Mouse (Mus musculus): ENCODE measurements at regions not wholly inside any gene's neighbourhood (a gene's known extent, or its start where the extent isn't known, plus 50 kb on each side); places are given as distances from the start of the nearest gene placed in this dataset.

GRCm38 (mm10) chr15:62221024-62221819, 1298.4 kb upstream of the A1bg start:
- DNase-seq (ENCODE audit: low spot score) = no peak
- H3K27me3 ChIP-seq (ENCODE audit: control insufficient read depth, insufficient read depth, low read length) = no peaks in the 10 kb centered on the region
- H3K36me3 ChIP-seq (replicated peaks; ENCODE audit: control insufficient read depth, insufficient read depth, low read depth, low read length) = no peaks in the 10 kb centered on the region
- H3K27ac ChIP-seq (replicated peaks; ENCODE audit: low read depth, low read length) = no peak overlapping the region
- 74% methylated on average over 8 of the region's 8 CpGs for WGBS
- no peaks in the 10 kb centered on the region for H3K9me3 ChIP-seq (replicated peaks; ENCODE audit: control insufficient read depth, low read length)
- no peak overlapping the region for H3K4me3 ChIP-seq (ENCODE audit: low read depth, low read length)
- H3K4me1 ChIP-seq (ENCODE audit: control insufficient read depth, insufficient read depth, low read length) = no peaks in the 10 kb centered on the region
- no peak overlapping the region for H3K9ac ChIP-seq (replicated peaks; ENCODE audit: low read length)
- ATAC-seq (replicated peaks; ENCODE audit: insufficient number of reproducible peaks, low FRiP score, low TSS enrichment, low read depth) = no peak
- H3K4me2 ChIP-seq (ENCODE audit: low read depth, low read length) = no peak overlapping the region

- no peak for DNase-seq (ENCODE audit: low spot score)
- Histone ChIP-seq H3K36me3 (replicated peaks; ENCODE audit: control insufficient read depth, insufficient read depth, low read depth, low read length) (no peaks in the 10 kb centered on the region), H3K27ac (replicated peaks; ENCODE audit: low read depth, low read length) (no peak overlapping the region), H3K9ac (replicated peaks; ENCODE audit: low read length) (no peak overlapping the region), H3K27me3 (ENCODE audit: control insufficient read depth, insufficient read depth, low read length) (no peaks in the 10 kb centered on the region), H3K4me1 (ENCODE audit: control insufficient read depth, insufficient read depth, low read length) (no peaks in the 10 kb centered on the region), H3K4me2 (ENCODE audit: low read depth, low read length) (no peak overlapping the region), H3K9me3 (replicated peaks; ENCODE audit: control insufficient read depth, low read length) (no peaks in the 10 kb centered on the region), H3K4me3 (ENCODE audit: low read depth, low read length) (no peak overlapping the region)
- ATAC-seq (replicated peaks; ENCODE audit: insufficient number of reproducible peaks, low FRiP score, low TSS enrichment, low read depth) = no peak
- 88% methylated on average over 3 of the region's 3 CpGs for WGBS
These were observed 1297.8 kb upstream of the A1bg start for GRCm38 (mm10) chr15:62220620-62221019.

- 92% methylated on average over 9 of the region's 9 CpGs for WGBS
- ATAC-seq (replicated peaks; ENCODE audit: insufficient number of reproducible peaks, low FRiP score, low TSS enrichment, low read depth) = no peak
- no peaks in the 10 kb centered on the region for H3K4me1 ChIP-seq (ENCODE audit: control insufficient read depth, insufficient read depth, low read length)
- H3K27me3 ChIP-seq (ENCODE audit: control insufficient read depth, insufficient read depth, low read length) = no peaks in the 10 kb centered on the region
- no peak overlapping the region for H3K9ac ChIP-seq (replicated peaks; ENCODE audit: low read length)
- no peak for DNase-seq (ENCODE audit: low spot score)
- H3K4me2 ChIP-seq (ENCODE audit: low read depth, low read length) = no peak overlapping the region
- H3K27ac ChIP-seq (replicated peaks; ENCODE audit: low read depth, low read length) = no peak overlapping the region
- H3K36me3 ChIP-seq (replicated peaks; ENCODE audit: control insufficient read depth, insufficient read depth, low read depth, low read length) = no peaks in the 10 kb centered on the region
- H3K4me3 ChIP-seq (ENCODE audit: low read depth, low read length) = no peak overlapping the region
- H3K9me3 ChIP-seq (replicated peaks; ENCODE audit: control insufficient read depth, low read length) = no peaks in the 10 kb centered on the region
These were observed 1297.2 kb upstream of the A1bg start for GRCm38 (mm10) chr15:62219934-62220540.

GRCm38 (mm10) chr15:62218346-62219080, 1295.7 kb upstream of the A1bg start:
- Histone ChIP-seq H3K4me1 (ENCODE audit: control insufficient read depth, insufficient read depth, low read length) (no peaks in the 10 kb centered on the region), H3K9me3 (replicated peaks; ENCODE audit: control insufficient read depth, low read length) (no peaks in the 10 kb centered on the region), H3K9ac (replicated peaks; ENCODE audit: low read length) (no peak overlapping the region), H3K4me3 (ENCODE audit: low read depth, low read length) (no peak overlapping the region), H3K27ac (replicated peaks; ENCODE audit: low read depth, low read length) (no peak overlapping the region), H3K36me3 (replicated peaks; ENCODE audit: control insufficient read depth, insufficient read depth, low read depth, low read length) (no peaks in the 10 kb centered on the region), H3K27me3 (ENCODE audit: control insufficient read depth, insufficient read depth, low read length) (no peaks in the 10 kb centered on the region), H3K4me2 (ENCODE audit: low read depth, low read length) (no peak overlapping the region)
- DNase-seq (ENCODE audit: low spot score) (no peak), ATAC-seq (replicated peaks; ENCODE audit: insufficient number of reproducible peaks, low FRiP score, low TSS enrichment, low read depth) (no peak)
- 90% methylated on average over 21 of the region's 21 CpGs for WGBS

GRCm38 (mm10) chr15:62216688-62217477, 1294.1 kb upstream of the A1bg start:
- Histone ChIP-seq H3K4me3 (ENCODE audit: low read depth, low read length) (no peak overlapping the region), H3K4me2 (ENCODE audit: low read depth, low read length) (no peak overlapping the region), H3K27me3 (ENCODE audit: control insufficient read depth, insufficient read depth, low read length) (no peaks in the 10 kb centered on the region), H3K4me1 (ENCODE audit: control insufficient read depth, insufficient read depth, low read length) (no peaks in the 10 kb centered on the region), H3K36me3 (replicated peaks; ENCODE audit: control insufficient read depth, insufficient read depth, low read depth, low read length) (no peaks in the 10 kb centered on the region), H3K9me3 (replicated peaks; ENCODE audit: control insufficient read depth, low read length) (no peaks in the 10 kb centered on the region), H3K27ac (replicated peaks; ENCODE audit: low read depth, low read length) (no peak overlapping the region), H3K9ac (replicated peaks; ENCODE audit: low read length) (no peak overlapping the region)
- WGBS = 40% methylated on average over 8 of the region's 8 CpGs
- peak; percentile 4 for DNase-seq (ENCODE audit: low spot score)
- ATAC-seq (replicated peaks; ENCODE audit: insufficient number of reproducible peaks, low FRiP score, low TSS enrichment, low read depth) = no peak

GRCm38 (mm10) chr15:62215616-62216398, 1293.0 kb upstream of the A1bg start:
- Histone ChIP-seq H3K9ac (replicated peaks; ENCODE audit: low read length) (no peak overlapping the region), H3K9me3 (replicated peaks; ENCODE audit: control insufficient read depth, low read length) (no peaks in the 10 kb centered on the region), H3K27ac (replicated peaks; ENCODE audit: low read depth, low read length) (no peak overlapping the region), H3K27me3 (ENCODE audit: control insufficient read depth, insufficient read depth, low read length) (no peaks in the 10 kb centered on the region), H3K4me2 (ENCODE audit: low read depth, low read length) (no peak overlapping the region), H3K4me3 (ENCODE audit: low read depth, low read length) (no peak overlapping the region), H3K4me1 (ENCODE audit: control insufficient read depth, insufficient read depth, low read length) (no peaks in the 10 kb centered on the region), H3K36me3 (replicated peaks; ENCODE audit: control insufficient read depth, insufficient read depth, low read depth, low read length) (no peaks in the 10 kb centered on the region)
- DNase-seq (ENCODE audit: low spot score) (no peak), ATAC-seq (replicated peaks; ENCODE audit: insufficient number of reproducible peaks, low FRiP score, low TSS enrichment, low read depth) (no peak)
- WGBS = 62% methylated on average over 8 of the region's 8 CpGs

GRCm38 (mm10) chr15:62214300-62214699, 1291.5 kb upstream of the A1bg start:
- Histone ChIP-seq H3K4me1 (ENCODE audit: control insufficient read depth, insufficient read depth, low read length) (no peaks in the 10 kb centered on the region), H3K9ac (replicated peaks; ENCODE audit: low read length) (no peak overlapping the region), H3K27me3 (ENCODE audit: control insufficient read depth, insufficient read depth, low read length) (no peaks in the 10 kb centered on the region), H3K36me3 (replicated peaks; ENCODE audit: control insufficient read depth, insufficient read depth, low read depth, low read length) (no peaks in the 10 kb centered on the region), H3K4me3 (ENCODE audit: low read depth, low read length) (no peak overlapping the region), H3K4me2 (ENCODE audit: low read depth, low read length) (no peak overlapping the region), H3K27ac (replicated peaks; ENCODE audit: low read depth, low read length) (no peak overlapping the region), H3K9me3 (replicated peaks; ENCODE audit: control insufficient read depth, low read length) (no peaks in the 10 kb centered on the region)
- ATAC-seq (replicated peaks; ENCODE audit: insufficient number of reproducible peaks, low FRiP score, low TSS enrichment, low read depth) = no peak
- no peak for DNase-seq (ENCODE audit: low spot score)
- 88% methylated on average over 4 of the region's 4 CpGs for WGBS

Data from embryonic facial prominence, embryonic 11.5 days (tissue).